Mouse (Mus musculus) mature B cell (primary cell): Measurements from ENCODE around the gene Dohh.

ENCODE experiments used
- in situ Hi-C: fragments of 300-500 bp; cut with MboI; formaldehyde crosslinking; loops from 2 replicates; pipeline ENCODE4 v1.14.3; 2019

Dohh gene

GRCm38 (mm10) chr10:81356991-81357844, 27.0 kb upstream of the Dohh start, which contains the start of gene Mfsd12:
Gene Mfsd12, plus strand, starts transcription at chr10:81357491.
- in situ Hi-C loops: no loop called here

- in situ Hi-C loops: no loop called here
Observed at GRCm38 (mm10) chr10:81358209-81358608, 26.0 kb upstream of the Dohh start.

GRCm38 (mm10) chr10:81358841-81359240, 25.4 kb upstream of the Dohh start:
- in situ Hi-C loops: no loop called here

- in situ Hi-C loops: no loop called here
Observed at GRCm38 (mm10) chr10:81360721-81361120, 23.5 kb upstream of the Dohh start.

GRCm38 (mm10) chr10:81362336-81362949, 21.8 kb upstream of the Dohh start:
- in situ Hi-C loops: no loop called here

- in situ Hi-C loops: no loop called here
Observed at GRCm38 (mm10) chr10:81363436-81364346, 20.5 kb upstream of the Dohh start.

GRCm38 (mm10) chr10:81364666-81365065, 19.6 kb upstream of the Dohh start:
- in situ Hi-C loops: no loop called here

GRCm38 (mm10) chr10:81365073-81365472, 19.2 kb upstream of the Dohh start:
- in situ Hi-C loops: no loop called here

- in situ Hi-C loops: no loop called here
Observed at GRCm38 (mm10) chr10:81365672-81366476, 18.4 kb upstream of the Dohh start, which contains the start of gene 4930404N11Rik. Gene 4930404N11Rik, minus strand, starts transcription at chr10:81365816.

- in situ Hi-C loops: no loop called here
Observed at GRCm38 (mm10) chr10:81366477-81367206, 17.6 kb upstream of the Dohh start.

GRCm38 (mm10) chr10:81367207-81367495, 17.1 kb upstream of the Dohh start:
- in situ Hi-C loops: no loop called here

- in situ Hi-C loops: no loop called here
Observed at GRCm38 (mm10) chr10:81375322-81375721, 8.9 kb upstream of the Dohh start.

GRCm38 (mm10) chr10:81376561-81377361, 7.5 kb upstream of the Dohh start:
- in situ Hi-C loops: no loop called here

GRCm38 (mm10) chr10:81377362-81377664, 6.9 kb upstream of the Dohh start:
- in situ Hi-C loops: no loop called here

- in situ Hi-C loops: no loop called here
Observed at GRCm38 (mm10) chr10:81377793-81378552, 6.3 kb upstream of the Dohh start, which contains the start of gene Fzr1. Gene Fzr1, minus strand, starts transcription at chr10:81378516.

- in situ Hi-C loops: no loop called here
Observed at GRCm38 (mm10) chr10:81378553-81379182, 5.6 kb upstream of the Dohh start.

GRCm38 (mm10) chr10:81379183-81379553, 5.1 kb upstream of the Dohh start:
- in situ Hi-C loops: no loop called here

GRCm38 (mm10) chr10:81379809-81380378, 4.3 kb upstream of the Dohh start:
- in situ Hi-C loops: no loop called here

GRCm38 (mm10) chr10:81382039-81382438, 2.2 kb upstream of the Dohh start:
- in situ Hi-C loops: no loop called here
